In the genomic region with DNA sequence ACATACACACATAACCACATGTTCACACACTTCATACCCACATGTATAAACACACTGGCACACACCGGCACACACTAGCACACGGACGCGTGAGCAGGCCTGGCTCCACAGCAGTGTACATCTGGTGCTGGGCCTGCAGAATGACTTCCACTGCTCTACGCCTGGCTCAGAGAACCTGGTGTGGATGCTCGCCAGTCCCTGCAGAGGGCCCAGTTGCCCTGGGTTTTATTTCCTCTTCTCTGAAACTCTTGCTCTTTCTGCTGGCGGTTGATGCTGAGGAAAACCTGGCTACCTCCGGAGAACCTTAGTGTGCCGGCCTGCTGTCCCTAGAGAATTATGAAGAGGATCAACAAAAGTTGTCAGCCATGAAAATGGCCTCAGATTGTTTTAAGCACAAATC, we compare ENCODE assay signal across 27 mouse cellular contexts. TPM values are rescaled to one million over a fixed set of nuclear protein-coding genes. Genes with fewer than 3 reads are reported as not detected.
DNase-seq lines count a peak whose midpoint lies in the region; TF ChIP-seq lines count a peak whose summit lies in the region.
"Had no signal": no experiment of that assay in that cellular context is flagged by ENCODE, and none has a peak within 500 bp of the region (broad histone marks: within the 10 kb centered on the region; RNA-seq: fewer than 3 reads in every experiment).

No protein-coding gene starts in this region.

- no peak overlapping the region for H3K4me3 ChIP-seq in left cerebral cortex, adult 2 months
- H3K4me3 ChIP-seq: embryonic facial prominence, embryonic 10.5 days; embryonic facial prominence, embryonic 13.5 days; erythroblast, embryonic 14.5 days; forebrain, embryonic 12.5 days; forebrain, embryonic 15.5 days; heart, adult 2 months; heart, embryonic 10.5 days; heart, embryonic 13.5 days; hindbrain, embryonic 12.5 days; hindbrain, embryonic 15.5 days had no signal

- intact Hi-C loops in left cerebral cortex, adult 2 months (cut with DNase I): no loop called here
- intact Hi-C loops in left cerebral cortex, postnatal 10 days (cut with DNase I): no loop called here

- no peak overlapping the region for H3K27ac ChIP-seq in left cerebral cortex, adult 2 months
- H3K27ac ChIP-seq: embryonic facial prominence, embryonic 10.5 days; embryonic facial prominence, embryonic 13.5 days; forebrain, embryonic 12.5 days; forebrain, embryonic 15.5 days; heart, adult 2 months; heart, embryonic 10.5 days; heart, embryonic 13.5 days; hindbrain, embryonic 12.5 days; hindbrain, embryonic 15.5 days had no signal

- peak; percentile 2; the same call in 1 of the 2 replicates for TF ChIP-seq CTCF in left cerebral cortex, adult 2 months (IDR thresholded peaks at IDR 0.05)

- peak; percentile 57 to 65 for DNase-seq in cerebellum, postnatal 10 days
- DNase-seq in cerebellum, postnatal 4 days (ENCODE audit: low spot score in 2 of 2): no peak
- DNase-seq in left cerebral cortex, adult 2 months (ENCODE audit: extremely low spot score in 1 of 2, low spot score in 2 of 2): no peak
- DNase-seq in left cerebral cortex, postnatal 10 days (ENCODE audit: extremely low spot score in 1 of 2, low spot score in 2 of 2): no peak
- peak; percentile 46 to 47 for DNase-seq in spleen, postnatal 36 days (ENCODE audit: low spot score in 2 of 2)
- no peak for DNase-seq in spleen, postnatal 4 days (ENCODE audit: low spot score in 2 of 2)
- DNase-seq in heart, adult 18-20 months: no peak
- DNase-seq: adrenal gland, adult 8-10 months; adrenal gland, postnatal 25 days; cerebellum, adult 11-12 months; cerebellum, adult 8-10 months; embryo, embryonic 11 days; gastrocnemius, postnatal 25 days; heart, adult 2 months; heart, postnatal 14 days; heart, postnatal 4 days had no signal

RNA-seq across cellular contexts. Expression of a gene that starts 30.0 kb away (rescaled TPM):
- 10 to 100 TPM; 47.4 to 48.0 TPM for total RNA-seq in left cerebral cortex, adult 2 months (2021)
- 10 to 100 TPM; 32.6 to 39.9 TPM for total RNA-seq in left cerebral cortex, postnatal 10 days (2021)
- 10 to 100 TPM; 80.9 to 82.8 TPM for total RNA-seq in heart, adult 18-20 months (2021)

RNA-seq across cellular contexts. Expression of a gene that starts 34.3 kb away (rescaled TPM):
- total RNA-seq in left cerebral cortex, adult 2 months (2021): under 1 TPM; 0.18 to 0.21 TPM
- under 1 TPM in 1 of 2 experiments, not detected in 1; 0.18 TPM for total RNA-seq in left cerebral cortex, postnatal 10 days (2021)
- total RNA-seq in heart, adult 18-20 months (2021): not detected
- total RNA-seq: gastrocnemius, adult 8-10 months; gastrocnemius, postnatal 25 days; heart, adult 2 months; heart, postnatal 4 days had no signal

RNA-seq across cellular contexts. Expression of a gene that starts 38.5 kb away (rescaled TPM):
- not detected for total RNA-seq in left cerebral cortex, adult 2 months (2021)
- not detected for total RNA-seq in left cerebral cortex, postnatal 10 days (2021)
- total RNA-seq in heart, adult 18-20 months (2021): not detected
- total RNA-seq: adrenal gland, adult 8-10 months; adrenal gland, postnatal 25 days; common myeloid progenitor, adult 5-6 weeks; gastrocnemius, adult 8-10 months; gastrocnemius, postnatal 25 days; heart, adult 2 months; heart, postnatal 14 days; heart, postnatal 4 days had no signal

RNA-seq across cellular contexts. Expression of a gene that starts 45.0 kb away (rescaled TPM):
- total RNA-seq in left cerebral cortex, adult 2 months (2021): not detected
- total RNA-seq in left cerebral cortex, postnatal 10 days (2021): not detected
- total RNA-seq in heart, adult 18-20 months (2021): not detected
- total RNA-seq: adrenal gland, adult 8-10 months; adrenal gland, postnatal 25 days; common myeloid progenitor, adult 5-6 weeks; gastrocnemius, adult 8-10 months; gastrocnemius, postnatal 25 days; heart, adult 2 months; heart, postnatal 14 days; heart, postnatal 4 days had no signal

RNA-seq across cellular contexts. Expression of a gene that starts 46.0 kb away (rescaled TPM):
- total RNA-seq in left cerebral cortex, adult 2 months (2021): 1 to 10 TPM; 2.0 to 5.3 TPM
- 10 to 100 TPM; 18.5 to 22.8 TPM for total RNA-seq in left cerebral cortex, postnatal 10 days (2021)
- 10 to 100 TPM; 15.5 to 15.7 TPM for total RNA-seq in heart, adult 18-20 months (2021)
- total RNA-seq: common myeloid progenitor, adult 5-6 weeks had no signal

Comparison
In these comparisons a context has a peak if more than half of its experiments do, and no peak if none do; other contexts are left out.
1. DNase-seq: peak in cerebellum, postnatal 10 days (2 of 2) and spleen, postnatal 36 days (2 of 2); none in cerebellum, postnatal 4 days (0 of 2), left cerebral cortex, adult 2 months (0 of 2), left cerebral cortex, postnatal 10 days (0 of 2), spleen, postnatal 4 days (0 of 2) and heart, adult 18-20 months (0 of 2).